Mouse (Mus musculus) cortical plate, adult 2 months (tissue): ENCODE data around the gene Pbld1.

Source experiments
- CTCF ChIP-seq: fragments of 200-500 bp; IDR thresholded peaks from 2 replicates; pipeline ENCODE4 v1.5.1; 2011; ENCODE audit warnings: mild to moderate bottlenecking, control low read depth, low read length; ENCODE audit not compliant: insufficient read depth; ENCODE audit errors: extremely low read depth
- POLR2A ChIP-seq: fragments of 200-500 bp; IDR thresholded peaks from 2 replicates; pipeline ENCODE4 v1.6.1; 2011; ENCODE audit warnings: mild to moderate bottlenecking, low read length, control low read depth; ENCODE audit not compliant: insufficient read depth; ENCODE audit errors: extremely low read depth

DNA sequence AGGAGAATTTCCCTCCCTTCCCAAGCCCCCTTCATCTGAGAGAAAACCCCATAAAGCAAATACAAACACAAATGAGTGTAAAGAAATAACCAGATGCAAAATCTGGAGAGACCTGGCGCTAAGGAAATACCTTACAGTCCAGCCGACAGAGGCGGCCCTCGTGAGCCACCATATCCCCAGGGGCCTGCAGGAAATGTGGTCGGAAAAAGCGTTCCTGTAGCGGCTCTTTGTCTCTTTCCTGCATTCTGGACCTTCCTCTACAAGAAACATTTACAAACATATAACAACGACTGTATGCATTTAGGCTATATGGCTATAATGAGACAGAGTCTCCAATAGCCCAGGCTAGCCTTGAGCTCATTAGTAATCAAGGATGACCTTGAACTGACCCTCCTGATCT lies 63.2 kb downstream of the Pbld1 start:
- TF ChIP-seq POLR2A (no peak), CTCF (no peak)
